Mouse (Mus musculus) neural tube, embryonic 12.5 days (tissue): ENCODE measurements at regions not wholly inside any gene's neighbourhood (a gene's known extent, or its start where the extent isn't known, plus 50 kb on each side); places are given as distances from the start of the nearest gene placed in this dataset.
"Not testable (repeated sequence)": the region's sequence is repeated elsewhere in the genome, so short reads cannot be mapped to it uniquely, and the experiment has no call there.

Source experiments
- ATAC-seq: fragments of 200-750 bp; cut with Nextera tagmentation; 2 replicates; pipeline ENCODE4 v1.8.0; 2017; ENCODE audit warnings: low read depth, mild to moderate bottlenecking, moderate TSS enrichment, moderate library complexity; ENCODE audit not compliant: low FRiP score
- H3K27ac ChIP-seq: fragments of 300-500 bp; sonication (generic); 2 replicates; pipeline ENCODE4 v1.5.1; 2016
- H3K27me3 ChIP-seq: fragments of 300-500 bp; sonication (generic); replicated peaks from 2 replicates; pipeline ENCODE4 v1.6.1; 2016; ENCODE audit warnings: mild to moderate bottlenecking
- H3K36me3 ChIP-seq: fragments of 300-500 bp; sonication (generic); 2 replicates; pipeline ENCODE4 v1.6.1; 2016; ENCODE audit warnings: mild to moderate bottlenecking
- H3K4me1 ChIP-seq: fragments of 300-500 bp; sonication (generic); 2 replicates; pipeline ENCODE4 v1.6.1; 2016
- H3K4me2 ChIP-seq: fragments of 300-500 bp; sonication (generic); replicated peaks from 2 replicates; pipeline ENCODE4 v1.6.1; 2016; ENCODE audit warnings: mild to moderate bottlenecking
- H3K4me3 ChIP-seq: fragments of 300-500 bp; sonication (generic); 2 replicates; pipeline ENCODE4 v1.5.1; 2016
- H3K9ac ChIP-seq: fragments of 300-500 bp; sonication (generic); 2 replicates; pipeline ENCODE4 v1.6.1; 2016; ENCODE audit warnings: mild to moderate bottlenecking
- H3K9me3 ChIP-seq: fragments of 300-500 bp; sonication (generic); 2 replicates; pipeline ENCODE4 v1.6.1; 2016; ENCODE audit warnings: mild to moderate bottlenecking
- WGBS: fragments of 180-500 bp; shearing (Covaris S2); methylation state at CpG from one replicate; pipeline ENCODE4 v1.1.7; 2016; 5-methylcytosine and 5-hydroxymethylcytosine counted together

- no peak for ATAC-seq
- peaks cover 8% of the 10 kb centered on the region for H3K4me1 ChIP-seq
- H3K4me2 ChIP-seq = no peak overlapping the region
- no peak overlapping the region for H3K9ac ChIP-seq
- no peak overlapping the region for H3K4me3 ChIP-seq
- H3K27me3 ChIP-seq = no peaks in the 10 kb centered on the region
- no peaks in the 10 kb centered on the region for H3K9me3 ChIP-seq
- H3K36me3 ChIP-seq = no peaks in the 10 kb centered on the region
- WGBS = 5% methylated on average over 2 of the region's 2 CpGs
- H3K27ac ChIP-seq = no peak overlapping the region
These were observed 494.5 kb upstream of the Gm9747 start for GRCm38 (mm10) chr1:81738384-81738783.

- no peaks in the 10 kb centered on the region for H3K36me3 ChIP-seq
- peaks cover 12% of the 10 kb centered on the region for H3K4me1 ChIP-seq
- H3K27ac ChIP-seq = no peak overlapping the region
- ATAC-seq = 0 out of 2 replicates have a peak, but pooled peaks have one; percentile 17
- H3K4me3 ChIP-seq = no peak overlapping the region
- WGBS = 11% methylated on average over 3 of the region's 3 CpGs
- no peak overlapping the region for H3K4me2 ChIP-seq
- no peak overlapping the region for H3K9ac ChIP-seq
- H3K27me3 ChIP-seq = no peaks in the 10 kb centered on the region
- H3K9me3 ChIP-seq = no peaks in the 10 kb centered on the region
These were observed 493.5 kb upstream of the Gm9747 start for GRCm38 (mm10) chr1:81739392-81739791.

- Histone ChIP-seq H3K4me1 (peaks cover 18% of the 10 kb centered on the region), H3K4me2 (no peak overlapping the region), H3K27me3 (no peaks in the 10 kb centered on the region), H3K4me3 (no peak overlapping the region), H3K36me3 (no peaks in the 10 kb centered on the region), H3K9ac (no peak overlapping the region), H3K9me3 (no peaks in the 10 kb centered on the region), H3K27ac (no peak overlapping the region)
- no peak for ATAC-seq
- 92% methylated on average over 1 of the region's 1 CpGs for WGBS
These were observed 492.9 kb upstream of the Gm9747 start for GRCm38 (mm10) chr1:81739981-81740380.

- 90% methylated on average over 8 of the region's 8 CpGs for WGBS
- H3K4me2 ChIP-seq, H3K9ac ChIP-seq, H3K4me3 ChIP-seq, H3K27ac ChIP-seq, H3K9me3 ChIP-seq, H3K36me3 ChIP-seq, H3K27me3 ChIP-seq, ATAC-seq: not testable (repeated sequence)
- H3K4me1 ChIP-seq = peaks cover 23% of the 10 kb centered on the region
These were observed 491.0 kb upstream of the Gm9747 start for GRCm38 (mm10) chr1:81741882-81742281.

GRCm38 (mm10) chr1:81744524-81744923 lies 488.4 kb upstream of the Gm9747 start:
- no peak overlapping the region for H3K4me3 ChIP-seq
- no peaks in the 10 kb centered on the region for H3K27me3 ChIP-seq
- no peak overlapping the region for H3K4me2 ChIP-seq
- no peaks in the 10 kb centered on the region for H3K9me3 ChIP-seq
- peak; percentile 60 for ATAC-seq
- no peak overlapping the region for H3K27ac ChIP-seq
- H3K9ac ChIP-seq = no peak overlapping the region
- 28% methylated on average over 8 of the region's 8 CpGs for WGBS
- H3K4me1 ChIP-seq = peaks cover 16% of the 10 kb centered on the region
- H3K36me3 ChIP-seq = no peaks in the 10 kb centered on the region

GRCm38 (mm10) chr1:81745024-81745960 lies 487.6 kb upstream of the Gm9747 start:
- no peak overlapping the region for H3K4me2 ChIP-seq
- no peak for ATAC-seq
- 67% methylated on average over 14 of the region's 14 CpGs for WGBS
- H3K27me3 ChIP-seq = no peaks in the 10 kb centered on the region
- H3K36me3 ChIP-seq = no peaks in the 10 kb centered on the region
- H3K4me1 ChIP-seq = peaks cover 15% of the 10 kb centered on the region
- no peaks in the 10 kb centered on the region for H3K9me3 ChIP-seq
- H3K4me3 ChIP-seq = no peak overlapping the region
- no peak overlapping the region for H3K27ac ChIP-seq
- H3K9ac ChIP-seq = no peak overlapping the region

GRCm38 (mm10) chr1:81746013-81746412 lies 486.9 kb upstream of the Gm9747 start:
- H3K4me2 ChIP-seq = no peak overlapping the region
- peaks cover 15% of the 10 kb centered on the region for H3K4me1 ChIP-seq
- H3K27me3 ChIP-seq = no peaks in the 10 kb centered on the region
- no peak overlapping the region for H3K9ac ChIP-seq
- ATAC-seq = no peak
- H3K9me3 ChIP-seq = no peaks in the 10 kb centered on the region
- H3K4me3 ChIP-seq = no peak overlapping the region
- no peaks in the 10 kb centered on the region for H3K36me3 ChIP-seq
- no peak overlapping the region for H3K27ac ChIP-seq
- 79% methylated on average over 3 of the region's 3 CpGs for WGBS

GRCm38 (mm10) chr1:81747025-81747424 lies 485.9 kb upstream of the Gm9747 start:
- Histone ChIP-seq H3K4me1 (peaks cover 15% of the 10 kb centered on the region), H3K4me2 (no peak overlapping the region), H3K27ac (no peak overlapping the region), H3K36me3 (no peaks in the 10 kb centered on the region), H3K9ac (no peak overlapping the region), H3K9me3 (no peaks in the 10 kb centered on the region), H3K27me3 (no peaks in the 10 kb centered on the region), H3K4me3 (no peak overlapping the region)
- no peak for ATAC-seq
- WGBS = 89% methylated on average over 3 of the region's 3 CpGs

GRCm38 (mm10) chr1:81754067-81754466 lies 478.8 kb upstream of the Gm9747 start:
- no peaks in the 10 kb centered on the region for H3K27me3 ChIP-seq
- H3K36me3 ChIP-seq = no peaks in the 10 kb centered on the region
- ATAC-seq = no peak
- H3K9ac ChIP-seq = no peak overlapping the region
- no peak overlapping the region for H3K4me3 ChIP-seq
- no peaks in the 10 kb centered on the region for H3K4me1 ChIP-seq
- no peak overlapping the region for H3K4me2 ChIP-seq
- H3K27ac ChIP-seq = no peak overlapping the region
- WGBS = 88% methylated on average over 2 of the region's 2 CpGs
- H3K9me3 ChIP-seq = no peaks in the 10 kb centered on the region

- Histone ChIP-seq H3K4me1 (no peaks in the 10 kb centered on the region), H3K27ac (no peak overlapping the region), H3K9me3 (no peaks in the 10 kb centered on the region), H3K4me2 (no peak overlapping the region), H3K4me3 (no peak overlapping the region), H3K36me3 (no peaks in the 10 kb centered on the region), H3K27me3 (no peaks in the 10 kb centered on the region), H3K9ac (no peak overlapping the region)
- WGBS = 90% methylated on average over 3 of the region's 3 CpGs
- no peak for ATAC-seq
These were observed 477.6 kb upstream of the Gm9747 start for GRCm38 (mm10) chr1:81755281-81755680.

GRCm38 (mm10) chr1:81755694-81756093 lies 477.2 kb upstream of the Gm9747 start:
- H3K9me3 ChIP-seq = no peaks in the 10 kb centered on the region
- H3K27me3 ChIP-seq = no peaks in the 10 kb centered on the region
- no peaks in the 10 kb centered on the region for H3K4me1 ChIP-seq
- WGBS = 68% methylated on average over 2 of the region's 2 CpGs
- H3K27ac ChIP-seq = no peak overlapping the region
- H3K9ac ChIP-seq = no peak overlapping the region
- no peak for ATAC-seq
- H3K36me3 ChIP-seq = no peaks in the 10 kb centered on the region
- no peak overlapping the region for H3K4me2 ChIP-seq
- no peak overlapping the region for H3K4me3 ChIP-seq

- no peaks in the 10 kb centered on the region for H3K9me3 ChIP-seq
- no peaks in the 10 kb centered on the region for H3K4me1 ChIP-seq
- ATAC-seq = no peak
- H3K27ac ChIP-seq = no peak overlapping the region
- no peak overlapping the region for H3K9ac ChIP-seq
- no peaks in the 10 kb centered on the region for H3K27me3 ChIP-seq
- no peaks in the 10 kb centered on the region for H3K36me3 ChIP-seq
- WGBS = 88% methylated on average over 2 of the region's 2 CpGs
- H3K4me2 ChIP-seq = no peak overlapping the region
- H3K4me3 ChIP-seq = no peak overlapping the region
These were observed 473.0 kb upstream of the Gm9747 start for GRCm38 (mm10) chr1:81759919-81760318.

- Histone ChIP-seq H3K4me2 (no peak overlapping the region), H3K9me3 (no peaks in the 10 kb centered on the region), H3K36me3 (no peaks in the 10 kb centered on the region), H3K9ac (no peak overlapping the region), H3K27me3 (no peaks in the 10 kb centered on the region), H3K27ac (no peak overlapping the region), H3K4me1 (no peaks in the 10 kb centered on the region), H3K4me3 (no peak overlapping the region)
- no peak for ATAC-seq
- 87% methylated on average over 3 of the region's 3 CpGs for WGBS
These were observed 461.2 kb upstream of the Gm9747 start for GRCm38 (mm10) chr1:81771704-81772103.
